Mouse (Mus musculus): ENCODE data around the gene Grip1. TPM values are rescaled to one million over a fixed set of nuclear protein-coding genes. Genes with fewer than 3 reads are reported as not detected.
A peak's percentile ranks its signal among the peaks of the same experiment; 100 is the strongest.

Gene Grip1
- 2.7 and 4.4 TPM in 2 replicates for polyA plus RNA-seq (2016; fragmentation: Nextera tagmentation; extraction: Ambion mirVana)

DNA sequence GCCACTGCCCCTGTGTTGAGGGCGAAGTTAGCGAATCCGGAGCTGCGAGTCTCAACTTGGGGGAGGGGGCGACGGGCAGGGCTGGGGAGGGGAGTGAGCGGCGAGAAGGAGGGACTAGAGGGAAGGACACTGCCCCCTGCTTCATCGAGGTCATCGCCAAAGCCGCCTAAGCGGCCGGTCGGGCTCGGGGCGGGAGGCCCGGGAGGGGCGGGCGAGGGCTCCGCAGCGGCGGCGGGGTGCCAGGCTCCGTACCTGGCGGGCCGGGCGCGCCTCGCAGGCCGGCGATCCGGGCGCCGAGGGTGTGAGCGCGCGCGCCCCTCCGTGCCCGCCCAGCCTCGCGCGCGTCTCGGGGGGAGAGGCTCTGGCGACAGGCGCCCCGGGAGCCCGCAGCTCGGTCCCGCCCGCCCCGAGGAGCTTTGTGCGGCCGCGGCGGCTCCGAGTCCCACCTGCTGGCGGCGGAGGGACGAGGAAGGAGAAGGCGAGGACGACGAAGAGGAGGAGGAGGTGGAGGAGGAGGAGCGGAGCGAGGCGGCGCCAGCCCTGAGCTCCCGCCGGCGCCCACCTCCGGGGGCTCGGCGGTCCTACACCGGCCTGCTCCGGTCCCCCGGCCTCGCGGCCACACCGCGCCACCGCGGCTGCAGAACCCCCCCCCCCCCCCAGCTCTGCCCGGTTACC, at the start of gene Grip1:
Grip1 (plus strand) TSS at position 400 of the 675 bp plus-strand sequence.
- Histone ChIP-seq H3K27me3 (ENCODE audit: insufficient read depth, poor library complexity, severe bottlenecking) (no peaks in the 10 kb centered on the region; the same call in 1 of the 2 replicates), H3K36me3 (no peaks in the 10 kb centered on the region), H3K9me3 (no peaks in the 10 kb centered on the region), H3K4me1 (peaks cover 24% of the 10 kb centered on the region), H3K4me3 (peak within 1 kb of the TSS; percentile 91), H3K27ac (peak within 1 kb of the TSS; percentile 93)
- peak; percentile 85 for DNase-seq (ENCODE audit: low spot score)
- WGBS: under 1% methylated on average over 42 of the region's 84 CpGs

DNA sequence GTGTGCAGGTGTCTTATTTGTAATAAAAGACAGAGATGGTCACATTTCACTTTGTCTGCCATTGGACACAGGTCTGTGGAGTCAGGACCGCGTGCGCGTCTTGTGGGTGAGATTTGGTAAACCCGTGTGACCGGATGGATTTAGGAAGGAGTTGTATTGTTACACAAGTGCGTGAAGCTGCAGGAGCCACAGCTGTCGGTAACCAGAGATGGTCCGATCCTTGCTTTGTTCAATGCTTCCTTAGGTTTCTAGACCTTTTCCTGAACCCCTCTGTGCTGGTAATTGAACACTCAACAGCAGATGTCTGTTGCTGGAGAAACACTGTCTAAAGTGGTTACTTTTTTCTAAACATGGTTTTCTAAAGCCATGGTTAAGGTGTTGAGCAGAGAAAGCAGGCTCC, 48.5 kb upstream of the Grip1 start:
- Histone ChIP-seq H3K4me3 (no peak overlapping the region), H3K4me1 (peaks cover 12% of the 10 kb centered on the region), H3K27me3 (ENCODE audit: insufficient read depth, poor library complexity, severe bottlenecking) (no peaks in the 10 kb centered on the region), H3K36me3 (no peaks in the 10 kb centered on the region), H3K27ac (no peak overlapping the region), H3K9me3 (no peaks in the 10 kb centered on the region)
- DNase-seq (ENCODE audit: low spot score): no peak
- WGBS: 95% methylated on average over 9 of the region's 9 CpGs

DNA sequence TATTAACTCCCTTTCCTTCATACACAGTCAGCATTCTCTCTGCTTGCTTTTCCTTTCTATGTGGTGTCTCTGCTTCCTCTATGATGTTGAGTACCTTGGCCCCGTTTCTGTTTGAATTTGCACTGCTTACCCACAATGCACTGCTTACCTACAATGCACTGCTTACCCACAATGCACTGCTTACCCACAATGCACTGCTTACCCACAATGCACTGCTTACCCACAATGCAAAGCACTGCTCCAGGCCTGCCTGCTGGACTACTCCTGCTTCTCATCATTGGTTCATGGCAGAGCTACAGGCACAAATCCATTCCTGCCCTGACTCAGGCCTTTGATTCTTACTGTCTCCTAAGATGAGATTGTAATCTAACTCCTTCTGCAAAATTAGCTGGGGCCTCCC, 48.0 kb upstream of the Grip1 start:
- H3K4me1 ChIP-seq: peaks cover 12% of the 10 kb centered on the region
- no peaks in the 10 kb centered on the region for H3K9me3 ChIP-seq
- H3K27ac ChIP-seq: no peak overlapping the region
- H3K36me3 ChIP-seq: no peaks in the 10 kb centered on the region
- WGBS: 75% methylated on average over 1 of the region's 1 CpGs
- DNase-seq (ENCODE audit: low spot score): no peak
- no peaks in the 10 kb centered on the region for H3K27me3 ChIP-seq (ENCODE audit: insufficient read depth, poor library complexity, severe bottlenecking)
- no peak overlapping the region for H3K4me3 ChIP-seq

DNA sequence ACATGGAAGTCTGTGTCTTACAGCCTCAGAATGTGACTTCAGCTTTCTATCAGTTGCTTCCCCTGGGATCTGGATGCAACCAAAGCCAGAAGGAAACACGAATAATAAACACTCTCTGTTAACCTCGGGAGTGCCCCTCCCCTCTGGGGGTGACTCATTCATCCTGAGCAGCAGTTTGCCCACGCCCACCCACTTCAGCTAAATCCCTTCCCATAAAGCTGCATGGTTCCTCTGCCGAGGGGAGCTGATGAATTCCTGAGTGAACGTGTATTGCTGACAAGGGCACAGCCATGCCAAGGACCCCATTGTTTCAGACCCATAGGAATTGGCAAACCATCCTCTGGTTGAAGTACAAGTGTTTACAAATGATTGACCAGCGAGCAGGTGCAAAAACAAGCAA, 45.3 kb upstream of the Grip1 start:
- H3K4me3 ChIP-seq: no peak overlapping the region
- H3K27ac ChIP-seq: no peak overlapping the region
- no peaks in the 10 kb centered on the region for H3K9me3 ChIP-seq
- WGBS: 36% methylated on average over 6 of the region's 6 CpGs
- H3K27me3 ChIP-seq (ENCODE audit: insufficient read depth, poor library complexity, severe bottlenecking): no peaks in the 10 kb centered on the region
- DNase-seq (ENCODE audit: low spot score): no peak
- peaks cover 12% of the 10 kb centered on the region for H3K4me1 ChIP-seq
- no peaks in the 10 kb centered on the region for H3K36me3 ChIP-seq

DNA sequence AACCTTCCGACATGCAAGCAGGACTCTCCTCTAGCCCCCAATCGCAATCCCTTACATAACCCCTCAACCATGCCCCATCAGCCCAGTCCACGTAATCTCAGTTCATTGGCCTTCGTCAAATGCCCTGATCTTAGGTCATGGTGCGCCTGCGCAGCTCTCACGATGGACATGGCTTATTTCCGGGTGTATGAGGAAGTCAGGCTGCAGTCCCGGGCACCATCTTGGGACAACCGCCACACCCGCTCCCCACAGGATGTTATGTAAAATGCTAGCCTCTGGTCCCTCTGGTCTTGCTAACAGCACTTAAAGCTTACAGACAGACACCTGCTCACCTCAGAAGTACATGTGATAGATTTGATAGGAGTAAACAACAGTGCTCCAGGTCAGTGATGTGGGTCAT, 40.4 kb upstream of the Grip1 start:
- no peak overlapping the region for H3K4me3 ChIP-seq
- H3K4me1 ChIP-seq: peaks cover 4% of the 10 kb centered on the region
- no peak overlapping the region for H3K27ac ChIP-seq
- no peak for DNase-seq (ENCODE audit: low spot score)
- no peaks in the 10 kb centered on the region for H3K36me3 ChIP-seq
- no peaks in the 10 kb centered on the region for H3K27me3 ChIP-seq (ENCODE audit: insufficient read depth, poor library complexity, severe bottlenecking)
- WGBS: 95% methylated on average over 11 of the region's 11 CpGs
- no peaks in the 10 kb centered on the region for H3K9me3 ChIP-seq

DNA sequence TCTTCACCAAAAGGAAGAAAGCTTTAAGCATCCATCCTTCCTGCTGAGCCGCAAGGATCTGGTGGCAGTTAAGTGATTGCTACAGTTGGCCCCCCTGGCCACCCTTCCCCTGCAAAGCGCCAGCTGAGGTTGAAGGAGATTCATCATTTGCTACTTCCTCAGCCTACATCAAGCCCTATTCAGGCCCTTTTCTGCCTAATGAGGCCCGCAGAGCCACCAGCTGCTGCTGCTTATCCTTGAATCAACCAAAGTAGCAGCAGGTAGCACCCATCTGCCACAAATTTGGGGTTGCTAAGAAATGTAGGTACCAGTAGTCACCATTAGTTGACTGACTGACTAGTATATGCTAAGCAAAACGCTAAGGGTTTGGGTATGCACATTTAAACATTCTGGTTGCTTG, 38.5 kb upstream of the Grip1 start:
- no peak overlapping the region for H3K27ac ChIP-seq
- H3K9me3 ChIP-seq: no peaks in the 10 kb centered on the region
- no peaks in the 10 kb centered on the region for H3K27me3 ChIP-seq (ENCODE audit: insufficient read depth, poor library complexity, severe bottlenecking)
- 55% methylated on average over 4 of the region's 4 CpGs for WGBS
- no peaks in the 10 kb centered on the region for H3K4me1 ChIP-seq
- no peak overlapping the region for H3K4me3 ChIP-seq
- no peak for DNase-seq (ENCODE audit: low spot score)
- H3K36me3 ChIP-seq: no peaks in the 10 kb centered on the region

DNA sequence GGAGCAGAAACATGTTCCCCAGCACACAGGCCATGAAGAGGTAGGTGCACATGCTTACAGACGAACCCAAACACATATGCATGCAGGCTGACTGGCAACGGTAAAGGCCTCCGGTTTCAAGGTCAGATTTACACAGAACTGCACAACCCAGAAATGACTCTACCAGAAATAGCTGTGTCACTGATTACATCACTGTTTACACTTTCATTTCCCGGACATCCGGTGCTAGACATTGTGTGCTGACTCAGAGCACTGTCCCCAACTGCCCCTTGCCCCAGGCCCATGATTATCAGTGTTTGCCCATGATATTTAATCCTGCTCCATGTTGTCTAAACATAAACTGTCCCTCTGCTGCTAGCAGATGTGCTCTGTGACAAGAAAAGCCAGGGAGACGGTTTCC, 32.2 kb upstream of the Grip1 start:
- no peaks in the 10 kb centered on the region for H3K9me3 ChIP-seq
- DNase-seq (ENCODE audit: low spot score): no peak
- no peak overlapping the region for H3K27ac ChIP-seq
- H3K4me3 ChIP-seq: no peak overlapping the region
- no peaks in the 10 kb centered on the region for H3K27me3 ChIP-seq (ENCODE audit: insufficient read depth, poor library complexity, severe bottlenecking)
- peaks cover 8% of the 10 kb centered on the region for H3K4me1 ChIP-seq
- H3K36me3 ChIP-seq: no peaks in the 10 kb centered on the region
- 46% methylated on average over 6 of the region's 6 CpGs for WGBS

DNA sequence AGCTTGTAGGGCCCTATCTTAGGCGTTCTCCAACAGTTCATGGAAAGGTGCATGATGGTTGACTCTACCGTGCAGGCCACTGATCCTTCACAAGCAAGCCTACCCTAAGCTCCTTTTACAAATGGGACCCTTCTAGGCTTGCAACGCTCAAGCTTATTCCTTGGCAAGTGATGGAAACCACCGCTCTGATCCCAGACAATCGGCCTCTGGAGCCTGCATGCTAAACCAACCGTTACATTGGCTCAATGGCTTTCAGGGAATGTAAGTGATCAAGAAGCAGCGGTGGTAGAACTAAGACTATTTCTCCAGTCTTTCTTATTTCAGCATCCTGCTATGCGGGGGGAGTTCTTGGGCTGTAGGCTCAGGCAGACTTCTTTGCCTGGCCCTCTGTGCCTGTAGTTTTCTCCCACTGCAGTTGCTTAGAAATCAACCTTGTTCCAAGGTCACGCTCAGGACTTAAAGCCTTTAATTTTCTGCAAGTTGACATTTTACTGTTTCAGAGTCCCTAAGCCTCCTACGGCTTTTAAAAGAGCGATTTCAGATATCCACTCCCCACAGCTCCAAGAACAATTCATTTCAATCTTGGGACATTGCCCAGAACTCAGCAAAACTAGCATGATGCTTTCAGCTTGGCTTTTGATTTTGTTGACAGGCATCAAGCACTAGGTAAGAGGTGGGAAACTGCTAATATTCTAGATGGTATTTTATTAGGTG, 29.7 kb upstream of the Grip1 start:
- H3K27me3 ChIP-seq (ENCODE audit: insufficient read depth, poor library complexity, severe bottlenecking): no peaks in the 10 kb centered on the region
- no peaks in the 10 kb centered on the region for H3K9me3 ChIP-seq
- DNase-seq (ENCODE audit: low spot score): no peak
- no peak overlapping the region for H3K4me3 ChIP-seq
- 90% methylated on average over 11 of the region's 11 CpGs for WGBS
- H3K4me1 ChIP-seq: peaks cover 8% of the 10 kb centered on the region
- no peak overlapping the region for H3K27ac ChIP-seq
- H3K36me3 ChIP-seq: no peaks in the 10 kb centered on the region

DNA sequence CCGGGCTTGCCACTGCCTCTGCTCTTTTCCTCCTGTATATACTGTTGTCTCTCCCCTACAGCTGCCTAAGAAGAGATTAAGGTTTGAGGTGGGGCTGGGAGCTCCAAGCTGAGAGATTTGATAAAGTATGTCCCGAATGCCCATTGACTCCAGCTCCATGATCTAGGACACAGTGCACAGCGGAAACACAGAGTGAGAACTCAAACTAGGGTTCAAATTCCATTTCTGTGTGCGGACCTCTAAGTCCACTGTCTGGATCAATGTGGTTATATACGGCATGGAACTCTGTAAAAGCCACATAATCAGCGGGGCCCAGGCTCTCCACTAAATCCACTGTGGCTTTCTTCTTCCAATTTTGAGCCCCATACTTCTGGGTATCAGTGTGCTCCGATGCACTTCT, 26.0 kb upstream of the Grip1 start:
- no peak for DNase-seq (ENCODE audit: low spot score)
- no peaks in the 10 kb centered on the region for H3K9me3 ChIP-seq
- H3K27me3 ChIP-seq (ENCODE audit: insufficient read depth, poor library complexity, severe bottlenecking): no peaks in the 10 kb centered on the region
- 78% methylated on average over 7 of the region's 7 CpGs for WGBS
- H3K4me1 ChIP-seq: no peaks in the 10 kb centered on the region
- no peak overlapping the region for H3K4me3 ChIP-seq
- H3K27ac ChIP-seq: no peak overlapping the region
- H3K36me3 ChIP-seq: no peaks in the 10 kb centered on the region

DNA sequence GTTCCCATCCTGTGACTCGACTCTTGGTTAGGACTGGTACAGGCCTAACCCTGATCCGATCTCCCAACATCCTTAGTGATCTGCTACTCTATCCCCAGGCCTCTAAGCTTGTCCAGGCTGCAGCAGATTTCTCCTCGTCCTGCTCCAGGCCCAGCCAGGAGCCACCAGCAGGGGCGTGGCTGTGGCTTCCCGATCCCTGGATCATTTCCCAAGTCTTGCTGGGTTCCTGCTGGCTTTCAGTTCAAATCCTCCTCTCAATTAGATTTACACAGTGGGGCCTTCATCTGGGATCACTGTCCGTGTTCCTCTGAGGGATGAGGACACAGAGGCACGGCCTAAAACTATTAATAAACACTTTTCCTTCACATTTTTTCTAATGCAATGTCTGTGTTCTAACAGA, 25.5 kb upstream of the Grip1 start:
- no peak overlapping the region for H3K4me3 ChIP-seq
- no peaks in the 10 kb centered on the region for H3K9me3 ChIP-seq
- H3K4me1 ChIP-seq: no peaks in the 10 kb centered on the region
- H3K27ac ChIP-seq: no peak overlapping the region
- no peak for DNase-seq (ENCODE audit: low spot score)
- no peaks in the 10 kb centered on the region for H3K27me3 ChIP-seq (ENCODE audit: insufficient read depth, poor library complexity, severe bottlenecking)
- H3K36me3 ChIP-seq: no peaks in the 10 kb centered on the region
- WGBS: 68% methylated on average over 7 of the region's 7 CpGs

DNA sequence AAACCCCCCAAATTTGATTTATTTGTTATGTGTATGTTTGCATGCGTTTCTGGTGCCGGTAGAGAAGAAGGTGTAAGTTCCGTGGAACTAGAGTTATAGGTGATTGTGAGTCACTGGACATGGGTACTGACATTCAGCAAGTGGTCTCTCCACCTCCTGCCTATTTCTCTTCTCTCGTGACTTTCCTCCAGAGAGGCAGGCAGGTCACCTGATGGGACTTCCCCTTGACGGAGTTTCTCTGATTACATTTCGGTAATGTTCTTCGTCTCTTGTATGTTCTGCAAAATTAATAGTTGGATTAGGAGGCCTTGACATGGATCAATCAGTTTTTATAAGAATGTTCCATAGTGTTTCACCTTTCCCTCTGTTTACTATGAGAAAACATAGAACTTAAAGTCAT, 23.4 kb upstream of the Grip1 start:
- Histone ChIP-seq H3K27me3 (ENCODE audit: insufficient read depth, poor library complexity, severe bottlenecking) (no peaks in the 10 kb centered on the region), H3K4me3 (no peak overlapping the region), H3K4me1 (no peaks in the 10 kb centered on the region), H3K9me3 (no peaks in the 10 kb centered on the region), H3K36me3 (no peaks in the 10 kb centered on the region), H3K27ac (no peak overlapping the region)
- WGBS: 84% methylated on average over 7 of the region's 7 CpGs
- no peak for DNase-seq (ENCODE audit: low spot score)

DNA sequence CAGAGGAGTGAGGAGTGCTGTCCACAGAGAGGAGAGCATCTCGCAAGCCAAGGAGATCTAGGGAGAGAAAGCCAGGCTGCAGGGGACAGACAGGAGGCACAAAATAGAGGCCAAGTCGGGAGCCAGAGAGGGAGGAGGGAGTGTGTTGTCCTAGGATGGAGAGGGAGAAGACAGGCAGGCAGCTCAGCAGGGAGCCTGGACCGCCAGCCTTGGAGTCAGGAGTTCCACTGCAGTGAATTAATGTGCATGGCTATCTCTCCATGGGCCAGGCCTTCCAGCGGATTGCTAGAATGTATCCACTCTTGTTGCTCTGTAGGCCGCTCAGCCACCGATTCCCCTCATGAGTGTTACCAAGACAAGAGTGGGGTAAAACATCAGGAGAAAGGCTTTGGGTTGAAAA, 21.8 kb upstream of the Grip1 start:
- DNase-seq (ENCODE audit: low spot score): no peak
- no peak overlapping the region for H3K27ac ChIP-seq
- no peak overlapping the region for H3K4me3 ChIP-seq
- H3K36me3 ChIP-seq: no peaks in the 10 kb centered on the region
- 51% methylated on average over 6 of the region's 6 CpGs for WGBS
- H3K4me1 ChIP-seq: peaks cover 6% of the 10 kb centered on the region; the same call in 1 of the 2 replicates
- H3K27me3 ChIP-seq (ENCODE audit: insufficient read depth, poor library complexity, severe bottlenecking): no peaks in the 10 kb centered on the region
- no peaks in the 10 kb centered on the region for H3K9me3 ChIP-seq

DNA sequence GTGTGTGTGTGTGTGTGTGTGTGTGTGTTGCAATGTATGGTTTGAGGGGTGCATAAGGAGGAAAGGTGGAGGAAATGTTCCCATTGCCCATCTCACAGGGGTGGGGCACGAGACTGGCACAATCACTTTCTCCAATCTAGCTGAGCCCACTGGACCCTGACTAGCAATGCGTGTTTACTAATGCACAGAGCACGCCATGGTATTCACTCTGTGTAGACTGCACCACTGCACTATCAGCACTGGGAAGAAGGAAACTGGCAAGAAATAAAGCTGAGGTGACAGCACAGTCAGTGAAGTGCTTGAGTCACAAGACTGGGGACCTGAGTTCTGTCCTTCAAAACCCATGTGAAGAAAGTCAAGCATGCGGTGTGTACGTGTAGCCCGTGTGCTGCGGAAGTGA, 17.8 kb upstream of the Grip1 start:
- no peak overlapping the region for H3K4me3 ChIP-seq
- no peak overlapping the region for H3K27ac ChIP-seq
- DNase-seq (ENCODE audit: low spot score): no peak
- no peaks in the 10 kb centered on the region for H3K9me3 ChIP-seq
- H3K4me1 ChIP-seq: peaks cover 8% of the 10 kb centered on the region; the same call in 1 of the 2 replicates
- WGBS: 82% methylated on average over 7 of the region's 7 CpGs
- H3K36me3 ChIP-seq: no peaks in the 10 kb centered on the region
- no peaks in the 10 kb centered on the region for H3K27me3 ChIP-seq (ENCODE audit: insufficient read depth, poor library complexity, severe bottlenecking)
